Mouse (Mus musculus): ENCODE measurements around the gene Pycr1. TPM values are rescaled to one million over a fixed set of nuclear protein-coding genes. Genes with fewer than 3 reads are reported as not detected.
"Not testable (repeated sequence)": the region's sequence is repeated elsewhere in the genome, so short reads cannot be mapped to it uniquely, and the experiment has no call there.

Gene Pycr1
- total RNA-seq (2015) (3.5 and 3.7 TPM in 2 replicates), total RNA-seq (2017) (2.9 TPM in 2 replicates)

- peak; percentile 96 for ATAC-seq (ENCODE audit: poor library complexity, severe bottlenecking)
These were observed at the start of gene Pycr1 for GRCm38 (mm10) chr11:120643601-120643987. Pycr1 (minus strand) TSS chr11:120643769.

DNA sequence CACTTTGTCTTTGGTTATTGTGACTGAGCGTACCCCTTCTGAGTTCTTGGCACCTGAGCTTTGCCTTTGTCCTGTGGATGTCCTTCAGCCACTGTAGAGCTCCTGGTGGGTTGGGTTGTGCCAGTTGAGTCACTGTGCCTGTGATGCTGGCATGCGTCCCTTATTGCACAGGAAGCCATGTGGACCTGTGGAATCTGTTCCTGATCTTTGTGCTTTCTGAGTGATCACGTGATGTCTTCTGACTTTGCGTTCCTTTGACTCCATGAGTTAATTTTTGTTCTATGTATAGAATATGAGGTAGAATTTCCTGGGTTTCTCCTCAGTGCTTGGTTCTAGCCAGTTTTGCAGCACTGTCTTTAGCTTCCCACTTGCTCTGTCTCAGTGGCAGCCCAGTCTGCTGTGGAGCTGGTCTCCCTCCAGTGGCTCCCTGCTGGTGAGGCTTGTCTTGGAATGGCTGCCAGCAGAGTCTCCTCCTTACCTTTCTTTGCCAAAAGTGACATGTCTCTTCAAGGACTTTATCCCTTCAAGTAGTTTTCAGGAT lies 49.0 kb upstream of the Pycr1 start:
- no peak for ATAC-seq (ENCODE audit: poor library complexity, severe bottlenecking)

GRCm38 (mm10) chr11:120689365-120689764 lies 45.8 kb upstream of the Pycr1 start:
- no peak for ATAC-seq (ENCODE audit: poor library complexity, severe bottlenecking)

- no peak for ATAC-seq (ENCODE audit: poor library complexity, severe bottlenecking)
These were observed 43.2 kb upstream of the Pycr1 start for GRCm38 (mm10) chr11:120686650-120687272.

DNA sequence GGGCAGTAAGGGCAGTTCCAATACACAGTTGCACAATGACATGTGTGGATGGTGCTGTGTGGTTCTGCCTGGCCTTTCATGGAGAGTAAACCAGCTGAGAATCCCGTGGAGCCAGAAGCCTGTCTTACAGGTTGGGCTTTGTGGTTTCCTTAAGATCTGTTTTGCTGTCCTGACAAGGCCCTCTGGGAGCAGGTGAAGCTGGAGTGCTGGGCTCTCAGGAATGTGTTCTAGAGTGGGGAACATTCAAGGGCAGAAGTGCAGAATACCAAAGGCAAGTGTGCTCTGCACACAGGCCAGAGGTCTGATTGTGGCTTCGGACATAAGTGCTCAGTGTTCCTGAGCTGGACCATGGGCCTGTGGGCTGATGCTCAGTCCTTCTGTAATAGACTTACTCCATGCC lies 41.1 kb upstream of the Pycr1 start:
- ATAC-seq (ENCODE audit: poor library complexity, severe bottlenecking), result no peak

GRCm38 (mm10) chr11:120684086-120684485 lies 40.5 kb upstream of the Pycr1 start:
- no peak for ATAC-seq (ENCODE audit: poor library complexity, severe bottlenecking)

DNA sequence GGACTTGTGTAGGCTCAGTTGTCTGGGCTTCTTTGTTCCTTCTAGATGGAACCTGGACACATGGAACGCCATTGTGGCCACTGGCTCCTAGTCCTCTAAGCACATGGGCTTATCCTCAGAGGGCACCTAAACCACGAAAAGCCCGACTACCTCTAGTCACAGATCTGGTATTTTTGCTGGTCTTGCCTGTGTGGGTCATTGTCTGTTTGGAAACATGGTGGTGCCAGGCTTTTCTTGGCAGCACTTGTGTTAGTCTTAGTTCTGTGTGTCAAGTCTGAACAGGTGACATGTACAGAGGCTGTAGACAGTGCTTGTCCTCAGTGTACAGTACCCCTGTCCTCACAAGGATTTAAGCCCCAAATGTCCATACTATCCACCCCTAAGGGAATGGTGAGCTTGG lies 40.0 kb upstream of the Pycr1 start:
- no peak for ATAC-seq (ENCODE audit: poor library complexity, severe bottlenecking)

GRCm38 (mm10) chr11:120682683-120683082 lies 39.1 kb upstream of the Pycr1 start:
- no peak for ATAC-seq (ENCODE audit: poor library complexity, severe bottlenecking)

- peak; percentile 77 for ATAC-seq (ENCODE audit: poor library complexity, severe bottlenecking)
These were observed 36.3 kb upstream of the Pycr1 start for GRCm38 (mm10) chr11:120679909-120680308.

DNA sequence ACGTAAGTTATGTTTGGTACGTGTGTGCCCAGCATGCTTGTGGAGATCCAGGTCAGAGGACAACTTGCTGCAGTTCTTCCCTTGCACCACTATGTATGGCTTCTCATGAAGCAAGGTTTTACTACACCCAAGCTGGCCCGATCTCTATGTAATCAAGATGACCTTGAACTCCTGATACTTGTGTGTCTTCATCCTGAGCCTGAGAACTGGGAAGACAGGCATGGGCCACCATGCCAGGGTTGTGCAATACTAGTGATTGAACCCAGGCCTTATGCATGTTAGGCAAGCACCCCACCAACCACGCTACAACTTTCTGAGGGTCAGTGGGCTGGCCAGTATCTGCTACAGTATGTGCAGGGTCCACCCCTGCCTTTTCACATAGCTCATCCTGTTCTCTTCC lies 33.4 kb upstream of the Pycr1 start:
- ATAC-seq (ENCODE audit: poor library complexity, severe bottlenecking), result no peak

- ATAC-seq (ENCODE audit: poor library complexity, severe bottlenecking), result not testable (repeated sequence)
These were observed 32.3 kb upstream of the Pycr1 start for GRCm38 (mm10) chr11:120675875-120676274.

GRCm38 (mm10) chr11:120673594-120674122 lies 30.1 kb upstream of the Pycr1 start:
- no peak; the same call in 1 of the 2 replicates for ATAC-seq (ENCODE audit: poor library complexity, severe bottlenecking)

GRCm38 (mm10) chr11:120672687-120673593 lies 29.4 kb upstream of the Pycr1 start, which contains the start of gene Aspscr1:
Aspscr1 (plus strand) TSS chr11:120672973.
- ATAC-seq (ENCODE audit: poor library complexity, severe bottlenecking), result peak; percentile 93

DNA sequence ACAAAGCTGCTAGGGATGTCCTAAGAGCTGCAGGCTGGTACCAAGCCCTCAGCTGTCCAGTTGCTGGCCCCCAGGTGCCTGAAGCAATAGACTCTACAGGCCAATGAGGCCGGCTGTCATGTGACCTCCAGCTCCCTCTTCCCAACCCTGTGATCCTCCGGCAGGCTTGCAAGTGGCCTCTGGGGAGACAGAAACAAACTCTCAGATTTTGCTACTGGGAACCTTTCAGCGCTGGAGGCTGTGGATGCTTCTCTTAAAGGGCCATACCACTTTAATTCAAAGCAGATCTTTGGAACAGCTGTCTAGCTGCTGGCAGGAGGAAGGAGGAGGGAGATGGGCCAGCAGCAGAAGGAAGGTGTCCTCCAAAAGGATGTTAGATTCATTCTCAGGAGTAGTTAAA lies 23.0 kb upstream of the Pycr1 start:
- ATAC-seq (ENCODE audit: poor library complexity, severe bottlenecking), result no peak

GRCm38 (mm10) chr11:120665406-120665805 lies 21.8 kb upstream of the Pycr1 start:
- no peak for ATAC-seq (ENCODE audit: poor library complexity, severe bottlenecking)

- no peak for ATAC-seq (ENCODE audit: poor library complexity, severe bottlenecking)
These were observed 20.1 kb upstream of the Pycr1 start for GRCm38 (mm10) chr11:120663714-120664113.

DNA sequence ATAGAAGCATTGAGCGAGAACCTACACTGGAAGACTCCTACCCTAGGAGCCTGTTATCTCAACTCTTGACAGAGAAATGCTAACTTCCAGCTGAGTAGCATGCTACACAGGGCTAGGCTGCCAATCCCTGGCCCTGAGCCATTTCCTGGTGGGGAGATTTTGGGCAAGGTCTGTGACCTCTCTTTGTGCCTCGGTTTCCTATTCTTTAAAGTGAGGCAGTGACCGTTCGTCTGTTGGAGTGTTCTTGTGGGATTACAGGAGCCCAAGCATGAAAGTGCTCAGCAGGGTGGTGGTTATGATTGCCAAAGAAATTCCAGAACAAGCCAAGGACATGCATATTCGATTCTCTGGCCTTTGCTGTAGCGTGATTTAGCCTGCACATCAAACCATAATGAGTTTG lies 19.2 kb upstream of the Pycr1 start:
- ATAC-seq (ENCODE audit: poor library complexity, severe bottlenecking), result no peak

- ATAC-seq (ENCODE audit: poor library complexity, severe bottlenecking), result no peak
These were observed 17.5 kb upstream of the Pycr1 start, which contains the start of gene Notum for GRCm38 (mm10) chr11:120661076-120661460. Notum (minus strand) TSS chr11:120661175.

GRCm38 (mm10) chr11:120660301-120661075 lies 16.9 kb upstream of the Pycr1 start:
- peak; percentile 20; the same call in 1 of the 2 replicates for ATAC-seq (ENCODE audit: poor library complexity, severe bottlenecking)

DNA sequence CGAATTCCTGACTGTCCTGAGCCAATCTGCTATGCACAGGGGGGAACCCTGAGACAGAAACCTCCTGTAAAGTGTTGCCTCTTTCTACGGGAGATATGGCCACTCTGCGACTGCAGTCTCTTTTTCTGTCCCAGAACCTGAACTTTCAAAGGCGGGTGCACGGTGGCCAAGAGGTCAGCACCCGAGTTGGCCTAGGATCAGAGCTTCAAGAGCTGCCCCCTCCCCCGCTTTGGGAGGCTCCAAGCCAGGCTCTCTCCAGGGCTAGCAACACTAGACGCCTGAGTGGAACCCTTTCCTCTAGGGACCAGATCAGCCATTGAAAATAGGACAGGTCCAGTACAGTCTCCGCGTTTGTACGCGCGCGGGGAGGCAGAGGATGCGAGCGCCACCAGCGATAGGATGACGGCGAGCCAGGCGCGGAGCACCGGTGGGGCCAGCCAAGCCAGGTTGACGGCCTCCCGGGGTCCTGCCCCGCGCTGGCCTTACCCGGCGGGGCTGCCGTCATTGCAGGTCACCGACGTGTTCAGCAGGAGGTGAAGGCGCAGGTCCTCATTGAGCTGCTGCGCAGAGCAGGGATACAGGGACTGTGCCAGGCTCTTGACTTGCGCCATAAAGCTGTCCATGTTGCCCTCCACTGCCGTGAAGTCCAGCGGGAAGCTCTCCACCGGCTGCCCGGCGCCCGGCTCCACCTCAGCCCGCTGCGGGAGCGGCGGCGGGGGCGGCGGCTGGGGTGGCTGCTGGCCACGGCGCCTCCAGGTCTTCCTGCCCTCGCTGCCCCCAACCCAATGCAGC lies 16.1 kb upstream of the Pycr1 start:
- ATAC-seq (ENCODE audit: poor library complexity, severe bottlenecking), result 0 out of 2 replicates have a peak, but pooled peaks have one; percentile 22
